Mouse (Mus musculus) heart, postnatal 14 days (tissue): Measurements from ENCODE around the gene 1500015O10Rik. TPM values are rescaled to one million over a fixed set of nuclear protein-coding genes. Genes with fewer than 3 reads are reported as not detected.

ENCODE experiments used
- DNase-seq, 2 experiments: peaks; one replicate each; pipeline ENCODE4 v3.0.0; 2021 to 2022
- intact Hi-C: fragments of 180-260 bp; cut with DNase I; formaldehyde crosslinking; loops from one replicate; pipeline ENCODE4 v1.15.1; 2025
- long read RNA-seq, 2 experiments: library from polyadenylated mRNA; stranded (forward); transcript quantifications; one replicate each; pipeline ENCODE4 v2.0.0; 2021
- total RNA-seq, 2 experiments: library from RNA; stranded (reverse); gene quantifications; 2 replicates each; pipeline ENCODE4 v1.2.3; 2021

Gene 1500015O10Rik
- total RNA-seq, result 1 to 10 TPM; 2.6 to 2.9 TPM
- long read RNA-seq, experiment 1, partial matches to known transcripts, result 3 of 6 reads
- long read RNA-seq, experiment 1, other reads (novel, unspliced or antisense), result 0 of 6 reads
- long read RNA-seq, experiment 2, partial matches to known transcripts, result 2 of 4 reads
- long read RNA-seq, experiment 2, other reads (novel, unspliced or antisense), result 0 of 4 reads

- intact Hi-C loops, result no loop called here
- peak; percentile 52 to 69 for DNase-seq
Measured at GRCm38 (mm10) chr1:43730491-43730924, at the start of gene 1500015O10Rik. TSS of gene 1500015O10Rik (plus strand) at chr1:43730602.

GRCm38 (mm10) chr1:43689983-43690382 is 40.4 kb upstream of the 1500015O10Rik start:
- intact Hi-C loops, result loop anchor here (5.0 to 10.0 kb wide), 2 partner anchors 38 to 245 kb away; partner anchors contain the start of gene Nck2
- DNase-seq, result no peak

GRCm38 (mm10) chr1:43690507-43690906 is 39.9 kb upstream of the 1500015O10Rik start:
- intact Hi-C loops, result loop anchor here (10.0 kb wide), 1 partner anchor 246 kb away; the partner anchor contains the start of gene Nck2
- no peak for DNase-seq

DNA sequence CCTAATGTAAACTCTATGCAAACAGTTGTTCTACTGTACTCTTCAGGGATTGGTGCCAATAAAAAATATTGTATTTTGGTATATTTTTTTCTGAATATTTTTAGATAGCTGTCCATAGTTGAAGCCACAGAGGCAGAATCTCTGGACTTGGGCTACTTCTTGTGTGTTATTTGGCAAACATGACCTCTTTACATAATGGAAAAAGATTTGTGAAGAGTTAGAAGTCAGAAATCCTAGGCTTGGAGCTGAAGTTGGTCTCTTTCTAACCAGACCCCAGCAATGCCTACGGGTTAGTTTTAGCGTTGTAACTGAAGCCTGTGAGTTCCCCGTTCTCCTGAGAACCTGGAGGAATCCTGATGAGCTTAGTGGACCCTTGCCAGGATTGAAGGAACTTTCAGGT is 36.3 kb upstream of the 1500015O10Rik start:
- DNase-seq, result no peak
- intact Hi-C loops, result loop anchor here (10.0 kb wide), 1 partner anchor 249 kb away; the partner anchor contains the start of gene Nck2

- DNase-seq, result peak; percentile 90 to 94
- intact Hi-C loops, result loop anchor here (10.0 kb wide), 1 partner anchor 250 kb away; the partner anchor contains the start of gene Nck2
Measured at GRCm38 (mm10) chr1:43694851-43695545, 35.4 kb upstream of the 1500015O10Rik start.

- peak; percentile 54 to 56 for DNase-seq
- intact Hi-C loops, result loop anchor here (10.0 kb wide), 1 partner anchor 254 kb away; the partner anchor contains the start of gene Nck2
Measured at GRCm38 (mm10) chr1:43698577-43699000, 31.8 kb upstream of the 1500015O10Rik start.

- DNase-seq, result peak in 1 of 2 experiments; percentile 37
- intact Hi-C loops, result no loop called here
Measured at GRCm38 (mm10) chr1:43714841-43715240, 15.6 kb upstream of the 1500015O10Rik start.

DNA sequence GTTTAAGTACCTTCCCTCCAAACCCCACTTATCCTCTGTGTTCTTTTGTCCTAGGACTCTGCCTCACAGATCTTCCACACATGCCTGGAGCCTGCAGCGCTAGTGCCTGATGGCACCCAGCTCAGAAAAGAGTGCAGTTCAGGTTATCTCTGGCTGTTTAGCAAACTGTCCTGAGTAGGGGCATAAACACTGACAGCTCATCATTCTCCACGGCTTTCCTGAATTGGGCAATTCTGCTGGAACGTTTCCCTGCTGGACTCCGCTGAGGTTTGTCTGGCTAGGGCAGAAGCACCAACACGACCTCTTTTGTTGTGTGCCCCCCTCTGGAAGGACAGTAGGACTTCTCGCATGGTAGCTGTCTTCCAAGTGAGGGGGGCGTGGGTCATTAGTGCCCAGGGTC is 12.4 kb upstream of the 1500015O10Rik start:
- intact Hi-C loops, result no loop called here
- DNase-seq, result no peak

DNA sequence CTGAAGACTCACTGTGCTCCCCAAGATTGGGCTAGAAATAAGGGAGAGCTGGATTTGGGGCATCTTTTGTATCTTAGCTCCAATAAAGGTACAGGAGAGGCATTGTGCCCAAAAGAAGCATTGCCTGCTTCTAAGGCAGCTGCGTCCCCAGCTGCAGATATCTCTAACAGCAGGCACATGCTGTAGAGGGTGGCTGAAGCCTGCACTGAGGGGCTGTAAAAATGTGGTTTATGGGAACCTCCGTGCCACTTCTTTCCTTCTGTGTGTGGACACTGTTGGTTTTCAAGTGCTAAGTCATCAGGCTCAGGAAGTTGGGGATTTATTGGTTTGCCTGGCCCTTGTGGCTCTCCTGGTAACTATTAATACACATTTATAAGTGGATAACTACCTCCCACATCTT is 11.6 kb upstream of the 1500015O10Rik start:
- no peak for DNase-seq
- intact Hi-C loops, result no loop called here

- intact Hi-C loops, result no loop called here
- DNase-seq, result no peak
Measured at GRCm38 (mm10) chr1:43722459-43722858, 7.9 kb upstream of the 1500015O10Rik start.

DNA sequence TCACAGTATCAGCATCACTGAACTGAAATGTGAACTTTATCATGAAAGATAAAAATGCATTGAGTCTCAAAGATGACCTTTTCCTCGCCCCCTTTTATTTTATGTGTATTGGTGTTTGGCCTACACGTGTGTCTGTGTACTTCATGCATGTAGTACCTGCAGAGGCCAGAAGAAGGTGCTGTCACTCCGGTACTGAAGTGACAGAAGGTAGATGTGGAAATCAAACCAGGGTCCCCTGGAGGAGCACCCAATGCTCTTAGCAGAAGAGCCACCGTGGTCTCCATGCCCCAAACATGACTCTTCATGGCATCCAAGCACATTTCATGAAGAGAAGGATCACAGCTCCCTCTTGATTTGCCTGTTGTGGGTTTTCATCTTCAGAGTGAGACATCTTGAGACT is 1.7 kb downstream of the 1500015O10Rik start:
- DNase-seq, result no peak
- intact Hi-C loops, result no loop called here

- intact Hi-C loops, result no loop called here
Measured at GRCm38 (mm10) chr1:43732657-43733056, 2.3 kb downstream of the 1500015O10Rik start.

DNA sequence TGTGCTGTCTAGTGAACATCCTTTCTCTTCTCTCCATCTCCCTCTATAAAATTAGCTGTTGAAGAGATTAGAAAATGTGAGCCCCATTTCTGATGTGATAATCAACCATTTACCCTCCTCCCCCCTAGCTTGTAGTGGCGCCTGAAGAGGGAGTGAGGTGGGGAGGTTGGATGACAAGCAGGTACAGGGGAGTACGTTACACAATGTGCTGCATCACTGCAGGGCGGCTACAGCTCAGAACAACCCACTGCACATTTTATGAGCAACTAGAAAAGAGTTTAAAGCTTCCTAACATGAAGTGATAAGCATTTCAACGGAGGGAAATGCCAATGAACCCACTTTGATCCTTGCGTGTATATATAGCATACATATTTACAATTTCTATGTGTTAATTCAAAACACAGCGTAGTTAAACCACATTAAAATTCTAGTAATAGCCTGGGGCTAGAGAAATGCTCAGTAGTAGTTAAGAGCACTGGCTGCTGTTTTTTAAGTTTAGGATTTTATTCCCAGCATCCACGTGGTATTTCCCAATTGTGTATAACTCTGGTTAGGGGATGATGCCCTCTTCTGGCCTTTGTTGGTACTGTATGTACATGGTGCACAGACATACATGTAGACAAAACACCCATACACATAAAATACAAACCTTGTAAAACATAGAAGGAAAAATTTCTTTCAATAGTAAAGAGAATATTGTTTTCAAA is 7.6 kb downstream of the 1500015O10Rik start:
- peak; percentile 57 to 77 for DNase-seq
- intact Hi-C loops, result loop anchor here (1.0 to 5.0 kb wide), 4 partner anchors 101 to 599 kb away; no protein-coding TSS in a partner anchor

More at GRCm38 (mm10) chr1:43732657-43733056, 2.3 kb downstream of the 1500015O10Rik start:
- DNase-seq, result no peak

DNA sequence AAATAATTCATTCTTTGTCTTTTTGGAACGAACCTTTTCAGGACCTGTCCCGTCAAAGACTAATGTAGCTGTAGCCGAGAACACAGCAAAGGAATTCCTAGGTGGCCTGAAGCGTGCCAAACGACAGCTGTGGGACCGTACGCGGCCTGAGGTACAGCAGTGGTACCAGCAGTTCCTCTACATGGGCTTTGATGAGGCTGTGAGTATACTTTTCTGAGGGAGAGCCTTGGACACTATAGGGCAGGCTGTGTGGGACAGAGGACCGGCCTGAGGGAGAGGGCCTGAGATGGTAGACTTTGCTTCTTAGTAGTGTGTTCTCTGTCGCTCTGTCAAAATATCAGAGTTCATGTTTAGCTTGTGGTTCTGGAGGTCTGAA is 8.1 kb downstream of the 1500015O10Rik start:
- no peak for DNase-seq
- intact Hi-C loops, result loop anchor here (1.0 to 5.0 kb wide), 4 partner anchors 101 to 599 kb away; no protein-coding TSS in a partner anchor

DNA sequence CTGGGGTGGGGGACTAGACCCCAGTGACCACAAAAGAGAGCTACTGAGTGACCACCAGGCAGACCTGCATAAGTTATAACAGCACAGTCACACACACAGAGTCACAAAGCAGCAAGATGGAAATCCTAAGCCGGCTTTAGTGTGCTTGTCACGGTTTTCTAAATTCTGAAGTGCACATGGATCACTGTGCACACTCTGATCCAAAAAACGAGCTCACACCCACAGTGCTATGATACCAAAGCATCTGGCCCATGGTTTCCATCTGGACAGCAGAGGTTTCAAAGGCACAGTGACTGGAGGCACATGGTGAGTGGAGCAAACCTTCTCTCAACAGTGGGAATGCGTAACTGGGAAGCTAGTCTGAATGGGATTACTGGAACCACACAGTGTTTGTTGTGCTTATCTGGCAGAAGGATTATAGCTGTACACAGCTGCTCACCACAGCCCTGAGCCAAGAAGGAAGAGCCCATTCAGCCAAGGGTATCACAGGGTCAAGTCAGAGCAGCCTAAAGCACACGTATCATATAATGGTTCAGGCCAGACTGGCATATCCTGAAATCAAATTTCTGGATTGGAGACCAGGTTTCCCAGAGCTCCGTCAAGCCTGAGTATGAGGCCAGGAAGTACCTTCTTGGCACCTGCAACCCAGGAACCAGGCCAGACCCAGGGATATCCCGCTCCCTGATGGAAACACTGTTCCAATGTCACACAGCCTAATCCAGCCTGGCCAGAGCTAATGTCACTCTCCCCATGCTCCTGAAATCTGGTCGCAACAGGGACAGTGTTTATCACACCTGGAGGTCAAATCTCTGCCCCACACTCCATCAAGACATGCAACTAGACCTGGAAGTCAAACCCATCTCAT is 24.3 kb downstream of the 1500015O10Rik start:
- intact Hi-C loops, result no loop called here
- peak in 1 of 2 experiments; percentile 6 for DNase-seq

GRCm38 (mm10) chr1:43760085-43760484 is 29.7 kb downstream of the 1500015O10Rik start:
- intact Hi-C loops, result loop anchor here (2.0 kb wide), 2 partner anchors 139 to 281 kb away; no protein-coding TSS in a partner anchor
- no peak for DNase-seq

DNA sequence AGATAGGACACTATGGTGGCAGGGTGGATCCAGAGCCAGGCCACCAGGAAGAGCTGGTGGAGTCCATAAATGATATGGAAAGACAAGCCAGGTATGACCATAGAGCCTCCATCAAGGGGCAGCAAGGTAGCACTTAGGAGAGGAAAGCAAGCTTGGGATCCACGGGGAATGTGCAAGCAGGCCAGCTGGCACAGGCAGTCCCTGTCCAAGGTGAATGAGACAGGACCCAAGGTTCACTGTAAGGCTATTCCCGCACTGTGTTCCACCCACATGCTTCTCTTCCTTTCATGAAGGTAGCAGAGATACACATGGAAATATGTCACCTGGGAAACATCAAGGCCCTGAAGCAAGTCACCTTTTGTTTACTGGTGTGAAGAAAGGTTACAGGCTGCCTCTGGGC is 34.1 kb downstream of the 1500015O10Rik start:
- intact Hi-C loops, result no loop called here
- DNase-seq, result no peak

DNA sequence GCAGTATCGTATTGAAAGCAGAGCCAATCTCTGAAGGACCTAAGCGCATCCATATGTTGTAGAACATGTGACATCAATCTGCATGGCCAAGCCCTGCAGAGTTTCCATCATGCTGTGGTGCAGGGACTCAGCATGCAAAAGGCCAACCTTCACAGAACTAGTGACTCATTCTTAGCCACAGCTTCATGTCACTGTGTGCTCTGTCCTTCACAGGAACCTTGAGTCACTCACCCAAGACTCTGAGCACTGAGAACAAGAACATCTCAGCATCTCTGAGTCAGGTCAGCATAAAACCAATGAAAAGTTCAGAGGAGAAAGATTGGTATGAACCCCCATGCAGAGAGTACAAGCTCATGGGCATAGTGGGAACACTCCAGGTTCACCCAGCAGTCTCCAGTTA is 35.9 kb downstream of the 1500015O10Rik start:
- no peak for DNase-seq
- intact Hi-C loops, result no loop called here

GRCm38 (mm10) chr1:43768385-43768990 is 38.1 kb downstream of the 1500015O10Rik start:
- DNase-seq, result no peak
- intact Hi-C loops, result no loop called here
